Mouse (Mus musculus) lung, adult 2 months (tissue): ENCODE results near the gene Ap4e1.

Source experiments
- CTCF ChIP-seq: fragments of 200-500 bp; IDR thresholded peaks from 2 replicates; pipeline ENCODE4 v1.5.1; 2011; ENCODE audit warnings: mild to moderate bottlenecking, low read length, control low read depth; ENCODE audit not compliant: insufficient read depth
- POLR2A ChIP-seq: fragments of 200-500 bp; IDR thresholded peaks from 2 replicates; pipeline ENCODE4 v1.6.1; 2011; ENCODE audit warnings: low read depth, mild to moderate bottlenecking, control low read depth, low read length, borderline replicate concordance; ENCODE audit errors: extremely low read depth

DNA sequence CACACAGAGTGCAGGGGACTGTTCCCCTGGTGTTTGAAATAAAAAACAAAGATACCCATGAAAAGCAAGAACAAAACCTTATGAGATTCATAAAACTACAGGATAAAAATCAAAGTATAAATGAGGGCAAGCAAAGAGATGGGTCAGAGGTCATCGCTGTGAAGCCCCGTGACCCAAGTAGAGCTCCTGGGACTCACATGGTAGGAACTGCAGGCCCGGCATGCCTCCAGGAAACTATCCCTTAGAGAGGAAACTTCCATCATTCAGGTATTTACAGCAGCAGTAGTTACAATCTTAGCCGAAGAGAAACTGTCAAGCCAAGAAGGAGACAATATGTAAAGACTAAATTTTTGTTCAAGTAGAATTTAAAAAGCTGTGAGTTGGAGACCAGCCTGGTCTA is 25.3 kb upstream of the Ap4e1 start:
- no peak for TF ChIP-seq CTCF
- TF ChIP-seq POLR2A, result no peak
